In the genomic region with DNA sequence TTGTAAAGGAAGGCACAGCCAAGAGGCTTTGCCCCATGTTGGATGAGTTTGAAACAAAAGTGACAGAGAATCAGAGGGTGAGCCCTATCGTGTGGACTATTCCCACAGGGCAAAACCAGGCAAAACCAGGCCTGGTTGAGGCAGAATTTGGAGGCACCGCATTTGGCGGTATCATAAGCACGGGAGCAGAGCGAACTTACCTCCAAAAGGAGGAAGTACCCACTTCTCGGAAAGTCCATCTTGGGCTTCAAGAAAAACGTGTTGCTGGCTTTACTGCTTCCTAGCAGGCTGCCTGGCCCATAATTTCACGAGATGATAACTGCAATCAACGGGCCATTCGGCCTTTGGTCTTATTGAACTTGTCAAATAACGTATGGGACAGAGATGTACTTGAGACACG, we compare ENCODE assay signal across 28 mouse cellular contexts. TPM values are rescaled to one million over a fixed set of nuclear protein-coding genes. Genes with fewer than 3 reads are reported as not detected.
A peak's percentile ranks its signal among the peaks of the same experiment; 100 is the strongest.
DNase-seq lines count a peak whose midpoint lies in the region; ATAC-seq lines count a peak whose summit lies in the region.
"Had no signal": no experiment of that assay in that cellular context is flagged by ENCODE, and none has a peak within 500 bp of the region (broad histone marks: within the 10 kb centered on the region; RNA-seq: fewer than 3 reads in every experiment).

No protein-coding gene starts in this region.

- H3K4me1 ChIP-seq in embryonic facial prominence, embryonic 10.5 days = no peaks in the 10 kb centered on the region
- no peaks in the 10 kb centered on the region for H3K4me1 ChIP-seq in limb, embryonic 11.5 days (ENCODE audit: control insufficient read depth, insufficient read depth, low read length)
- H3K4me1 ChIP-seq: heart, embryonic 13.5 days; hindbrain, embryonic 15.5 days; liver, embryonic 13.5 days; neural tube, embryonic 12.5 days had no signal

- no peak for ATAC-seq in limb, embryonic 11.5 days (ENCODE audit: insufficient number of reproducible peaks, low FRiP score, low TSS enrichment, low read depth)
- ATAC-seq: forebrain, embryonic 14.5 days; inflammation-experienced regulatory T-cells, adult 6 months had no signal

- 86% methylated on average over 12 of the region's 12 CpGs for WGBS in embryonic facial prominence, embryonic 10.5 days
- 89% methylated on average over 12 of the region's 12 CpGs for WGBS in limb, embryonic 11.5 days

- no peak overlapping the region for H3K4me2 ChIP-seq in limb, embryonic 11.5 days (ENCODE audit: low read depth, severe bottlenecking)
- H3K4me2 ChIP-seq: heart, embryonic 13.5 days; hindbrain, embryonic 15.5 days; liver, embryonic 13.5 days; midbrain, embryonic 11.5 days; neural tube, embryonic 12.5 days had no signal

- no peaks in the 10 kb centered on the region for H3K9me3 ChIP-seq in embryonic facial prominence, embryonic 10.5 days
- no peaks in the 10 kb centered on the region for H3K9me3 ChIP-seq in limb, embryonic 11.5 days (ENCODE audit: control insufficient read depth, low read length)
- H3K9me3 ChIP-seq: heart, embryonic 13.5 days; hindbrain, embryonic 15.5 days; liver, embryonic 13.5 days; neural tube, embryonic 12.5 days had no signal

- H3K27me3 ChIP-seq in embryonic facial prominence, embryonic 10.5 days (replicated peaks; ENCODE audit: low read depth, poor library complexity, severe bottlenecking) = no peaks in the 10 kb centered on the region
- no peaks in the 10 kb centered on the region for H3K27me3 ChIP-seq in limb, embryonic 11.5 days (ENCODE audit: control insufficient read depth, insufficient read depth, low read length)
- H3K27me3 ChIP-seq in splenic B cell, adult 2 months (ENCODE audit: control insufficient read depth, insufficient read depth, low read length, poor library complexity, severe bottlenecking) = no peaks in the 10 kb centered on the region
- H3K27me3 ChIP-seq: heart, embryonic 13.5 days; hindbrain, embryonic 15.5 days; liver, embryonic 13.5 days; neural tube, embryonic 12.5 days had no signal

- H3K36me3 ChIP-seq in embryonic facial prominence, embryonic 10.5 days (replicated peaks) = no peaks in the 10 kb centered on the region
- no peaks in the 10 kb centered on the region for H3K36me3 ChIP-seq in limb, embryonic 11.5 days (ENCODE audit: control insufficient read depth, insufficient read depth, low read length)
- H3K36me3 ChIP-seq in splenic B cell, adult 2 months (ENCODE audit: control insufficient read depth, insufficient read depth, low read length, poor library complexity, severe bottlenecking) = no peaks in the 10 kb centered on the region
- H3K36me3 ChIP-seq: heart, embryonic 13.5 days; hindbrain, embryonic 15.5 days; liver, embryonic 13.5 days; neural tube, embryonic 12.5 days had no signal

- peak; percentile 4 to 35 for DNase-seq in spleen, postnatal 4 days (ENCODE audit: low spot score in 2 of 2)
- DNase-seq in spleen, postnatal 36 days (ENCODE audit: low spot score in 2 of 2) = no peak
- DNase-seq in embryonic facial prominence, embryonic 10.5 days (ENCODE audit: low spot score) = peak; percentile 4
- peak; percentile 13 for DNase-seq in limb, embryonic 11.5 days (ENCODE audit: low spot score)
- peak; percentile 12 for DNase-seq in splenic B cell, adult 2 months (ENCODE audit: low read depth, low spot score)
- DNase-seq in thymus, adult 18-20 months = no peak
- no peak for DNase-seq in yolk sac, embryonic 10.5 days (ENCODE audit: low spot score)
- DNase-seq in adrenal gland, adult 8-10 months = no peak
- DNase-seq: adrenal gland, adult 2 months; cerebellum, adult 2 months; cerebellum, postnatal 25 days; gastrocnemius, postnatal 25 days; heart, adult 2 months; heart, postnatal 10 days; kidney, adult 8-10 months; liver, embryonic 13.5 days; lung, adult 2 months; lung, postnatal 10 days had no signal

- no peak overlapping the region for H3K9ac ChIP-seq in limb, embryonic 11.5 days (ENCODE audit: low read length)
- H3K9ac ChIP-seq: heart, embryonic 13.5 days; hindbrain, embryonic 15.5 days; liver, embryonic 13.5 days; neural tube, embryonic 12.5 days had no signal

- H3K27ac ChIP-seq in embryonic facial prominence, embryonic 10.5 days (replicated peaks) = no peak overlapping the region
- no peak overlapping the region for H3K27ac ChIP-seq in limb, embryonic 11.5 days (replicated peaks; ENCODE audit: low read depth, low read length)
- H3K27ac ChIP-seq: heart, adult 2 months; heart, embryonic 13.5 days; hindbrain, embryonic 15.5 days; kidney, postnatal 0 days; left cerebral cortex, adult 2 months; liver, embryonic 13.5 days; macrophage; neural tube, embryonic 12.5 days had no signal

- H3K4me3 ChIP-seq in embryonic facial prominence, embryonic 10.5 days = no peak overlapping the region
- H3K4me3 ChIP-seq in limb, embryonic 11.5 days (ENCODE audit: low read depth, low read length) = no peak overlapping the region
- H3K4me3 ChIP-seq: heart, adult 2 months; heart, embryonic 13.5 days; hindbrain, embryonic 15.5 days; left cerebral cortex, adult 2 months; liver, embryonic 13.5 days; myocyte; neural tube, embryonic 12.5 days had no signal

RNA-seq across cellular contexts. Expression of a gene that starts 22.6 kb away (rescaled TPM):
- 12.4 and 12.6 TPM in 2 replicates for polyA plus RNA-seq in embryonic facial prominence, embryonic 10.5 days (2016; fragmentation: Nextera tagmentation; extraction: Ambion mirVana)
- 9.2 and 9.4 TPM in 2 replicates for polyA plus RNA-seq in limb, embryonic 11.5 days (2014; fragmentation: Nextera tagmentation; extraction: Ambion mirVana)
- total RNA-seq in adrenal gland, adult 8-10 months (2022) = 10 to 100 TPM; 21.6 to 27.5 (median 25.4) TPM

RNA-seq across cellular contexts. Expression of a gene that starts 38.1 kb away (rescaled TPM):
- 221 and 226 TPM in 2 replicates for polyA plus RNA-seq in embryonic facial prominence, embryonic 10.5 days (2016; fragmentation: Nextera tagmentation; extraction: Ambion mirVana)
- polyA plus RNA-seq in limb, embryonic 11.5 days (2014; fragmentation: Nextera tagmentation; extraction: Ambion mirVana) = 265 and 281 TPM in 2 replicates
- total RNA-seq in adrenal gland, adult 8-10 months (2022) = 100 to 1,000 TPM in 3 of 4 experiments, 10 to 100 TPM in 1; 97.5 to 115 (median 101) TPM

Comparison
In these comparisons a context has a peak if more than half of its experiments do, and no peak if none do; other contexts are left out.
1. DNase-seq: peak in spleen, postnatal 4 days (2 of 2), embryonic facial prominence, embryonic 10.5 days (single experiment), limb, embryonic 11.5 days (single experiment) and splenic B cell, adult 2 months (single experiment); none in spleen, postnatal 36 days (0 of 2), thymus, adult 18-20 months (0 of 2), yolk sac, embryonic 10.5 days (single experiment) and adrenal gland, adult 8-10 months (single experiment).